Comparison of ENCODE assay signal across 14 mouse cellular contexts in the genomic region with DNA sequence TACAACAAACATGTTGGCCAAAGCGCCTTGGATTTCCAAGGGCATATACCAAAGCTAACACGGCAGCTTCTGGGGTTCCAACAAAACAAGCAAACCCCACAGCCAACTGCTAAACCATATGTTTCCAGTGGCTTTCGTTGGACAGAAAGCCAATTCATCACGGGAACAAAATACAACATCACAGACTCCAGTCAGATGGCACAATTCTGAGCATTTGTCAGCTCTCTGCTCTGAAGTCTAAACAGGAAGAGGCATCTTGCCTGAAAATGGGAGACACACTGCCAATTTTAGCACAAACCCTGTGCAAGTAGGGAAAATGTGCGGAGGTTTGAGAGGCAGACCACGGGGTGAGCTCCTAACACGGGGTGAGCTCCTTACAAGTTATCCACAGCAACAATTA.
DNase-seq lines count a peak whose midpoint lies in the region; ATAC-seq lines count a peak whose summit lies in the region.
"Had no signal": no experiment of that assay in that cellular context is flagged by ENCODE, and none has a peak within 500 bp of the region (broad histone marks: within the 10 kb centered on the region; RNA-seq: fewer than 3 reads in every experiment).

No protein-coding gene starts in this region.

- H3K4me1 ChIP-seq in forebrain, embryonic 14.5 days (ENCODE audit: control insufficient read depth, insufficient read depth, low read length), result no peaks in the 10 kb centered on the region
- H3K4me1 ChIP-seq in forebrain, embryonic 12.5 days, result no peaks in the 10 kb centered on the region
- H3K4me1 ChIP-seq in hindbrain, embryonic 10.5 days (replicated peaks), result peaks cover 10% of the 10 kb centered on the region; the same call in 1 of the 2 replicates
- H3K4me1 ChIP-seq: liver, embryonic 15.5 days; midbrain, embryonic 13.5 days had no signal

- no peak overlapping the region for H3K9ac ChIP-seq in forebrain, embryonic 14.5 days (ENCODE audit: low read length)
- H3K9ac ChIP-seq in forebrain, embryonic 12.5 days, result no peak overlapping the region
- H3K9ac ChIP-seq: heart, embryonic 13.5 days; liver, embryonic 15.5 days; midbrain, embryonic 13.5 days; neural tube, embryonic 13.5 days had no signal

- no peaks in the 10 kb centered on the region for H3K9me3 ChIP-seq in forebrain, embryonic 14.5 days (replicated peaks; ENCODE audit: control insufficient read depth, low read length)
- no peaks in the 10 kb centered on the region for H3K9me3 ChIP-seq in forebrain, embryonic 12.5 days
- H3K9me3 ChIP-seq in hindbrain, embryonic 10.5 days, result no peaks in the 10 kb centered on the region
- H3K9me3 ChIP-seq: heart, embryonic 13.5 days; liver, embryonic 15.5 days; midbrain, embryonic 13.5 days; neural tube, embryonic 13.5 days had no signal

- no peak overlapping the region for H3K4me3 ChIP-seq in forebrain, embryonic 14.5 days (ENCODE audit: low read depth, low read length)
- H3K4me3 ChIP-seq in forebrain, embryonic 12.5 days (replicated peaks), result no peak overlapping the region
- H3K4me3 ChIP-seq in hindbrain, embryonic 10.5 days, result no peak overlapping the region
- H3K4me3 ChIP-seq: heart, embryonic 13.5 days; left cerebral cortex, adult 2 months; liver, embryonic 15.5 days; midbrain, embryonic 13.5 days; neural tube, embryonic 13.5 days had no signal

- H3K36me3 ChIP-seq in forebrain, embryonic 14.5 days (ENCODE audit: control insufficient read depth, insufficient read depth, low read length), result no peaks in the 10 kb centered on the region
- no peaks in the 10 kb centered on the region for H3K36me3 ChIP-seq in forebrain, embryonic 12.5 days (replicated peaks)
- no peaks in the 10 kb centered on the region for H3K36me3 ChIP-seq in hindbrain, embryonic 10.5 days
- H3K36me3 ChIP-seq: heart, embryonic 13.5 days; liver, embryonic 15.5 days; midbrain, embryonic 13.5 days; neural tube, embryonic 13.5 days had no signal

- DNase-seq in forebrain, embryonic 14.5 days (ENCODE audit: low spot score), result peak; percentile 78
- peak; percentile 53 for DNase-seq in right cerebral cortex, adult 18-20 months
- no peak for DNase-seq in right cerebral cortex, postnatal 4 days
- peak; percentile 29 to 38 for DNase-seq in layer of hippocampus, postnatal 10 days (ENCODE audit: low spot score in 2 of 2)
- DNase-seq in telencephalon, adult 2 months (ENCODE audit: low read depth, low spot score), result peak; percentile 71
- no peak for DNase-seq in hindbrain, embryonic 10.5 days (ENCODE audit: low spot score)
- no peak for DNase-seq in ovary, postnatal 10 days (ENCODE audit: low spot score)
- DNase-seq: thymus, postnatal 36 days had no signal

- 68% methylated on average over 7 of the region's 7 CpGs for WGBS in forebrain, embryonic 14.5 days
- 88% methylated on average over 7 of the region's 7 CpGs for WGBS in forebrain, embryonic 12.5 days
- WGBS in hindbrain, embryonic 10.5 days, result 85% methylated on average over 7 of the region's 7 CpGs

- no peaks in the 10 kb centered on the region for H3K27me3 ChIP-seq in forebrain, embryonic 14.5 days (replicated peaks; ENCODE audit: control insufficient read depth, insufficient read depth, low read length)
- no peaks in the 10 kb centered on the region for H3K27me3 ChIP-seq in forebrain, embryonic 12.5 days
- H3K27me3 ChIP-seq in hindbrain, embryonic 10.5 days (ENCODE audit: insufficient read depth, poor library complexity, severe bottlenecking), result no peaks in the 10 kb centered on the region
- H3K27me3 ChIP-seq: heart, embryonic 13.5 days; liver, embryonic 15.5 days; midbrain, embryonic 13.5 days; neural tube, embryonic 13.5 days had no signal

- peak; percentile 55; the same call in 1 of the 2 replicates for ATAC-seq in forebrain, embryonic 14.5 days
- no peak for ATAC-seq in forebrain, embryonic 12.5 days (ENCODE audit: low FRiP score)
- ATAC-seq: midbrain, embryonic 13.5 days had no signal

- H3K27ac ChIP-seq in forebrain, embryonic 14.5 days (ENCODE audit: low read depth, low read length), result no peak overlapping the region
- no peak overlapping the region for H3K27ac ChIP-seq in forebrain, embryonic 12.5 days
- no peak overlapping the region for H3K27ac ChIP-seq in hindbrain, embryonic 10.5 days
- H3K27ac ChIP-seq: heart, embryonic 13.5 days; left cerebral cortex, adult 2 months; liver, embryonic 15.5 days; midbrain, embryonic 13.5 days; neural tube, embryonic 13.5 days had no signal

- no peak overlapping the region for H3K4me2 ChIP-seq in forebrain, embryonic 14.5 days (ENCODE audit: low read length)
- no peak overlapping the region for H3K4me2 ChIP-seq in forebrain, embryonic 12.5 days
- H3K4me2 ChIP-seq: heart, embryonic 13.5 days; liver, embryonic 15.5 days; midbrain, embryonic 13.5 days; neural tube, embryonic 13.5 days had no signal

Comparison
In these comparisons a context has a peak if more than half of its experiments do, and no peak if none do; other contexts are left out.
1. DNase-seq: peak in forebrain, embryonic 14.5 days (single experiment), right cerebral cortex, adult 18-20 months (single experiment), layer of hippocampus, postnatal 10 days (2 of 2) and telencephalon, adult 2 months (single experiment); none in right cerebral cortex, postnatal 4 days (single experiment), hindbrain, embryonic 10.5 days (single experiment) and ovary, postnatal 10 days (single experiment).